Mouse (Mus musculus) hindbrain, embryonic 11.5 days (tissue): ENCODE results near the gene Smndc1. TPM values are rescaled to one million over a fixed set of nuclear protein-coding genes. Genes with fewer than 3 reads are reported as not detected.

Source experiments
- ATAC-seq: fragments of 200-750 bp; cut with Nextera tagmentation; 2 replicates; pipeline ENCODE4 v1.8.0; 2017; ENCODE audit warnings: mild to moderate bottlenecking, moderate TSS enrichment, moderate library complexity; ENCODE audit not compliant: low FRiP score
- DNase-seq: peaks from one replicate; pipeline ENCODE4 v3.0.0-alpha.2; 2015; ENCODE audit warnings: low spot score
- H3K27ac ChIP-seq: fragments of 300-500 bp; sonication (generic); 2 replicates; pipeline ENCODE4 v1.5.1; 2014; ENCODE audit warnings: mild to moderate bottlenecking, low read depth, low read length
- H3K27me3 ChIP-seq: fragments of 300-500 bp; sonication (generic); 2 replicates; pipeline ENCODE4 v1.6.1; 2014; ENCODE audit warnings: mild to moderate bottlenecking, low read length, moderate library complexity, mixed read lengths; ENCODE audit not compliant: control insufficient read depth, insufficient read depth
- H3K36me3 ChIP-seq: fragments of 300-500 bp; sonication (generic); 2 replicates; pipeline ENCODE4 v1.6.1; 2014; ENCODE audit warnings: mild to moderate bottlenecking, low read length, moderate library complexity, mixed read lengths; ENCODE audit not compliant: control insufficient read depth, insufficient read depth
- H3K4me1 ChIP-seq: fragments of 300-500 bp; sonication (generic); replicated peaks from 2 replicates; pipeline ENCODE4 v1.6.1; 2014; ENCODE audit warnings: low read length, mixed read lengths; ENCODE audit not compliant: control insufficient read depth, insufficient read depth
- H3K4me2 ChIP-seq: fragments of 300-500 bp; sonication (generic); replicated peaks from 2 replicates; pipeline ENCODE4 v1.6.1; 2014; ENCODE audit warnings: mild to moderate bottlenecking, low read depth, low read length
- H3K4me3 ChIP-seq: fragments of 300-500 bp; sonication (generic); 2 replicates; pipeline ENCODE4 v1.5.1; 2014; ENCODE audit warnings: low read depth, low read length
- H3K9ac ChIP-seq: fragments of 300-500 bp; sonication (generic); 2 replicates; pipeline ENCODE4 v1.6.1; 2014; ENCODE audit warnings: low read depth, low read length
- H3K9me3 ChIP-seq: fragments of 300-500 bp; sonication (generic); 2 replicates; pipeline ENCODE4 v1.6.1; 2016; ENCODE audit warnings: low read length; ENCODE audit not compliant: control insufficient read depth
- WGBS: fragments of 180-500 bp; shearing (Covaris S2); extraction: QIAGEN DNeasy Blood & Tissue Kit; methylation state at CpG from one replicate; pipeline ENCODE4 v1.1.7; 2014; 5-methylcytosine and 5-hydroxymethylcytosine counted together
- polyA plus RNA-seq: library from polyadenylated mRNA; unstranded; fragments of >200 nt; fragmentation: Nextera tagmentation; extraction: Ambion mirVana; gene quantifications from 2 replicates; pipeline ENCODE4 v1.2.1, GENCODE M21; 2014

Smndc1 gene
- polyA plus RNA-seq, 1 experiment from 2014 or later: 51.5 TPM

DNA sequence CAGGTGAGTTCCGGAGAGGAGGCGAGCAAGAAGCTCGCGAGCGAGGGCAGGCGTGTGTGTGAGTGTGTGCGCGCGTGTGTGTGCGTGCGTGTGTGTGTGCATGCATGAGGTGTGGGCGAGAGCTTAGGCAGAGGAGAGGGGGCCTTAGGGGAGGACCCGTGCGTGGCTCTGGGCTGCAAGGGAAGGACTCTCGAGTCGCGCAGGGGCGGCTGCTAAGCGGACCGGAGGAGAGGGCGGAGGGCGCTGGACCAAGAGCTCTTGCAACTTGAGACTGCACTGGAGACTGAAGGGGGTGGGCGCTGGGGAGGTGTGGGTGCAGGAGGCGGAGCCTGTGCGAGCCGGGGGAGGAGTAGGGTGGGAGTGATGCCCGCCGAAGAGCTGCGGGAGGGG lies 60.4 kb downstream of the Smndc1 start:
- H3K9me3 ChIP-seq: no peaks in the 10 kb centered on the region

More for the DNA sequence above, 60.4 kb downstream of the Smndc1 start:
- Histone ChIP-seq H3K4me3 (peak overlapping the region; percentile 80), H3K4me1 (peaks cover 3% of the 10 kb centered on the region), H3K4me2 (peak overlapping the region; percentile 100), H3K36me3 (0 out of 2 replicates have a peak, but pooled peaks cover 4% of the 10 kb centered on the region), H3K27me3 (no peaks in the 10 kb centered on the region), H3K9ac (peak overlapping the region; percentile 68), H3K27ac (no peak overlapping the region)
- DNase-seq: peak; percentile 66
- peak; percentile 64 for ATAC-seq
- WGBS: 0% methylated on average over 28 of the region's 29 CpGs

Other genes starting within 250 kb of the Smndc1 start
- gene Mxi1, start 80.1 kb downstream of the Smndc1 start, polyA plus RNA-seq: 59.6 and 73.7 TPM in 2 replicates
- not detected in 2 replicates for gene Gm10197, start 18.8 kb downstream of the Smndc1 start, polyA plus RNA-seq
- 2.3 and 2.7 TPM in 2 replicates for gene Dusp5, start 138.5 kb upstream of the Smndc1 start, polyA plus RNA-seq
- gene Nutf2-ps1, start 198.5 kb upstream of the Smndc1 start, polyA plus RNA-seq: 484 and 510 TPM in 2 replicates
- 91.1 and 95.3 TPM in 2 replicates for gene Smc3, start 209.8 kb upstream of the Smndc1 start, polyA plus RNA-seq